Mouse (Mus musculus) liver, adult (tissue): ENCODE data around the gene Lias.

Source experiments
- GATA4 ChIP-seq: IDR thresholded peaks from 2 replicates; pipeline ENCODE4 v1.6.1; 2014; ENCODE audit warnings: mild to moderate bottlenecking, low read length; ENCODE audit not compliant: insufficient replicate concordance

Lias gene

GRCm38 (mm10) chr5:65390648-65391644, at the start of gene Lias, which contains the start of gene Rpl9:
Gene Lias (plus strand): TSS chr5:65391497.
Gene Rpl9 (minus strand): TSS chr5:65391444.
- TF ChIP-seq GATA4 = peak; percentile 73; the same call in 1 of the 2 replicates

GRCm38 (mm10) chr5:65348168-65348567, 43.1 kb upstream of the Lias start, which contains the start of gene Klb:
Gene Klb (plus strand): TSS chr5:65348314.
- no peak for TF ChIP-seq GATA4

- TF ChIP-seq GATA4 = no peak
These were observed 40.8 kb upstream of the Lias start for GRCm38 (mm10) chr5:65350508-65350907.

- peak; percentile 80 for TF ChIP-seq GATA4
These were observed 37.2 kb upstream of the Lias start for GRCm38 (mm10) chr5:65354097-65354496.

- no peak for TF ChIP-seq GATA4
These were observed 36.3 kb upstream of the Lias start for GRCm38 (mm10) chr5:65354985-65355384.

- no peak for TF ChIP-seq GATA4
These were observed 34.4 kb upstream of the Lias start for GRCm38 (mm10) chr5:65356851-65357250.

- no peak for TF ChIP-seq GATA4
These were observed 33.5 kb upstream of the Lias start for GRCm38 (mm10) chr5:65357771-65358170.

- peak; percentile 89; the same call in 1 of the 2 replicates for TF ChIP-seq GATA4
These were observed 23.5 kb upstream of the Lias start for GRCm38 (mm10) chr5:65367837-65368236.

- no peak for TF ChIP-seq GATA4
These were observed 19.7 kb upstream of the Lias start for GRCm38 (mm10) chr5:65371551-65371950.

GRCm38 (mm10) chr5:65374746-65375145, 16.6 kb upstream of the Lias start:
- TF ChIP-seq GATA4 = no peak

GRCm38 (mm10) chr5:65385704-65386103, 5.6 kb upstream of the Lias start:
- no peak for TF ChIP-seq GATA4

GRCm38 (mm10) chr5:65387008-65387867, 4.1 kb upstream of the Lias start:
- no peak for TF ChIP-seq GATA4

- no peak for TF ChIP-seq GATA4
These were observed 456 bp downstream of the Lias start for GRCm38 (mm10) chr5:65391753-65392152.

GRCm38 (mm10) chr5:65394425-65394824, 3.1 kb downstream of the Lias start:
- TF ChIP-seq GATA4 = no peak

GRCm38 (mm10) chr5:65401251-65401994, 10.1 kb downstream of the Lias start:
- TF ChIP-seq GATA4 = no peak
